Mouse (Mus musculus) embryonic facial prominence, embryonic 13.5 days (tissue): ENCODE data around the gene Mcl1. TPM values are rescaled to one million over a fixed set of nuclear protein-coding genes. Genes with fewer than 3 reads are reported as not detected.
"Not testable (repeated sequence)": the region's sequence is repeated elsewhere in the genome, so short reads cannot be mapped to it uniquely, and the experiment has no call there.

Experiments
- ATAC-seq: fragments of 200-750 bp; cut with Nextera tagmentation; 2 replicates; pipeline ENCODE4 v1.8.0; 2017; ENCODE audit warnings: low read depth; ENCODE audit not compliant: insufficient number of reproducible peaks, insufficient read depth, low FRiP score, low TSS enrichment
- H3K27ac ChIP-seq: fragments of 300-500 bp; sonication (generic); 2 replicates; pipeline ENCODE4 v1.5.1; 2015; ENCODE audit warnings: moderate library complexity, mild to moderate bottlenecking, inconsistent platforms
- H3K27me3 ChIP-seq: fragments of 300-500 bp; sonication (generic); 2 replicates; pipeline ENCODE4 v1.6.1; 2015; ENCODE audit warnings: mild to moderate bottlenecking, inconsistent platforms
- H3K36me3 ChIP-seq: fragments of 300-500 bp; sonication (generic); 2 replicates; pipeline ENCODE4 v1.6.1; 2015; ENCODE audit warnings: mild to moderate bottlenecking, inconsistent platforms
- H3K4me1 ChIP-seq: fragments of 300-500 bp; sonication (generic); 2 replicates; pipeline ENCODE4 v1.6.1; 2015; ENCODE audit warnings: inconsistent platforms
- H3K4me2 ChIP-seq: fragments of 300-500 bp; sonication (generic); 2 replicates; pipeline ENCODE4 v1.6.1; 2015; ENCODE audit warnings: moderate library complexity, mild to moderate bottlenecking, inconsistent platforms
- H3K4me3 ChIP-seq: fragments of 300-500 bp; sonication (generic); 2 replicates; pipeline ENCODE4 v1.5.1; 2015; ENCODE audit warnings: mild to moderate bottlenecking, inconsistent platforms
- H3K9ac ChIP-seq: fragments of 300-500 bp; sonication (generic); 2 replicates; pipeline ENCODE4 v1.6.1; 2015; ENCODE audit warnings: mild to moderate bottlenecking, inconsistent platforms
- H3K9me3 ChIP-seq: fragments of 300-500 bp; sonication (generic); 2 replicates; pipeline ENCODE4 v1.6.1; 2016; ENCODE audit warnings: inconsistent platforms
- WGBS: fragments of 180-500 bp; shearing (Covaris S2); methylation state at CpG from one replicate; pipeline ENCODE4 v1.1.7; 2015; ENCODE audit warnings: mixed read lengths; 5-methylcytosine and 5-hydroxymethylcytosine counted together
- polyA plus RNA-seq: library from polyadenylated mRNA; unstranded; fragments of >200 nt; fragmentation: Nextera tagmentation; extraction: Ambion mirVana; gene quantifications from 2 replicates; pipeline ENCODE4 v1.2.1, GENCODE M21; 2015

The Mcl1 gene
- polyA plus RNA-seq, 1 experiment from 2014 or later, result 47.7 TPM

GRCm38 (mm10) chr3:95689171-95689915 lies 30.8 kb downstream of the Mcl1 start:
- H3K9ac ChIP-seq, result 0 out of 2 replicates have a peak overlapping the region, but pooled peaks have one; percentile 27
- no peak for ATAC-seq
- H3K27ac ChIP-seq, result peak overlapping the region; percentile 93
- no peaks in the 10 kb centered on the region; the same call in 1 of the 2 replicates for H3K9me3 ChIP-seq
- no peaks in the 10 kb centered on the region for H3K27me3 ChIP-seq
- H3K4me3 ChIP-seq, result no peak overlapping the region
- 23% methylated on average over 11 of the region's 11 CpGs for WGBS
- 0 out of 2 replicates have a peak, but pooled peaks cover 5% of the 10 kb centered on the region for H3K36me3 ChIP-seq
- peaks cover 48% of the 10 kb centered on the region for H3K4me1 ChIP-seq
- no peak overlapping the region; the same call in 1 of the 2 replicates for H3K4me2 ChIP-seq

- H3K27me3 ChIP-seq, result no peaks in the 10 kb centered on the region
- ATAC-seq, result no peak
- H3K27ac ChIP-seq, result peak overlapping the region; percentile 23
- no peaks in the 10 kb centered on the region; the same call in 1 of the 2 replicates for H3K9me3 ChIP-seq
- 31% methylated on average over 2 of the region's 2 CpGs for WGBS
- peaks cover 46% of the 10 kb centered on the region for H3K4me1 ChIP-seq
- 0 out of 2 replicates have a peak, but pooled peaks cover 5% of the 10 kb centered on the region for H3K36me3 ChIP-seq
- H3K4me2 ChIP-seq, result no peak overlapping the region; the same call in 1 of the 2 replicates
- H3K9ac ChIP-seq, result no peak overlapping the region
- no peak overlapping the region for H3K4me3 ChIP-seq
Observed at GRCm38 (mm10) chr3:95689940-95690339, 31.4 kb downstream of the Mcl1 start.

- not testable (repeated sequence) for H3K36me3 ChIP-seq, H3K27ac ChIP-seq, H3K27me3 ChIP-seq, H3K4me2 ChIP-seq, H3K9ac ChIP-seq, ATAC-seq, H3K9me3 ChIP-seq, H3K4me3 ChIP-seq
- H3K4me1 ChIP-seq, result peaks cover 49% of the 10 kb centered on the region
- WGBS, result 92% methylated on average over 2 of the region's 2 CpGs
Observed at GRCm38 (mm10) chr3:95690552-95690951, 32.0 kb downstream of the Mcl1 start.

GRCm38 (mm10) chr3:95692677-95693076 lies 34.1 kb downstream of the Mcl1 start:
- WGBS, result 71% methylated on average over 6 of the region's 6 CpGs
- Histone ChIP-seq H3K9ac (no peak overlapping the region), H3K36me3 (0 out of 2 replicates have a peak, but pooled peaks cover 5% of the 10 kb centered on the region), H3K9me3 (no peaks in the 10 kb centered on the region; the same call in 1 of the 2 replicates), H3K27ac (no peak overlapping the region), H3K4me2 (no peak overlapping the region), H3K4me3 (no peak overlapping the region), H3K4me1 (peaks cover 44% of the 10 kb centered on the region), H3K27me3 (no peaks in the 10 kb centered on the region)
- ATAC-seq, result no peak

GRCm38 (mm10) chr3:95693821-95694807 lies 35.5 kb downstream of the Mcl1 start:
- H3K27me3 ChIP-seq, result no peaks in the 10 kb centered on the region
- no peak overlapping the region for H3K9ac ChIP-seq
- H3K4me2 ChIP-seq, result no peak overlapping the region
- peaks cover 29% of the 10 kb centered on the region for H3K4me1 ChIP-seq
- 0 out of 2 replicates have a peak, but pooled peaks cover 5% of the 10 kb centered on the region for H3K36me3 ChIP-seq
- H3K4me3 ChIP-seq, result no peak overlapping the region
- H3K27ac ChIP-seq, result no peak overlapping the region
- ATAC-seq, result no peak
- H3K9me3 ChIP-seq, result no peaks in the 10 kb centered on the region; the same call in 1 of the 2 replicates
- WGBS, result 55% methylated on average over 11 of the region's 11 CpGs

GRCm38 (mm10) chr3:95694808-95695703 lies 36.5 kb downstream of the Mcl1 start:
- no peak for ATAC-seq
- Histone ChIP-seq H3K36me3 (0 out of 2 replicates have a peak, but pooled peaks cover 5% of the 10 kb centered on the region), H3K27ac (0 out of 2 replicates have a peak overlapping the region, but pooled peaks have one; percentile 51), H3K9ac (no peak overlapping the region), H3K9me3 (no peaks in the 10 kb centered on the region; the same call in 1 of the 2 replicates), H3K4me3 (no peak overlapping the region), H3K4me1 (peaks cover 20% of the 10 kb centered on the region), H3K27me3 (no peaks in the 10 kb centered on the region), H3K4me2 (no peak overlapping the region)
- WGBS, result 82% methylated on average over 11 of the region's 11 CpGs

- H3K9ac ChIP-seq, result no peak overlapping the region
- H3K36me3 ChIP-seq, result 0 out of 2 replicates have a peak, but pooled peaks cover 5% of the 10 kb centered on the region
- H3K9me3 ChIP-seq, result no peaks in the 10 kb centered on the region; the same call in 1 of the 2 replicates
- H3K4me2 ChIP-seq, result no peak overlapping the region
- H3K4me1 ChIP-seq, result peaks cover 20% of the 10 kb centered on the region
- WGBS, result 18% methylated on average over 3 of the region's 3 CpGs
- H3K27ac ChIP-seq, result 0 out of 2 replicates have a peak overlapping the region, but pooled peaks have one; percentile 51
- no peak overlapping the region for H3K4me3 ChIP-seq
- no peaks in the 10 kb centered on the region for H3K27me3 ChIP-seq
- no peak for ATAC-seq
Observed at GRCm38 (mm10) chr3:95695796-95696195, 37.2 kb downstream of the Mcl1 start.

GRCm38 (mm10) chr3:95696360-95696759 lies 37.8 kb downstream of the Mcl1 start:
- H3K27ac ChIP-seq, result no peak overlapping the region; the same call in 1 of the 2 replicates
- no peak overlapping the region for H3K4me2 ChIP-seq

GRCm38 (mm10) chr3:95698286-95698685 lies 39.7 kb downstream of the Mcl1 start:
- Histone ChIP-seq H3K4me2 (no peak overlapping the region), H3K27ac (no peak overlapping the region), H3K27me3 (no peaks in the 10 kb centered on the region), H3K36me3 (no peaks in the 10 kb centered on the region), H3K9ac (no peak overlapping the region), H3K4me1 (peaks cover 35% of the 10 kb centered on the region), H3K4me3 (no peak overlapping the region), H3K9me3 (no peaks in the 10 kb centered on the region)
- no peak for ATAC-seq
- WGBS, result 87% methylated on average over 4 of the region's 4 CpGs

More at GRCm38 (mm10) chr3:95696360-95696759, 37.8 kb downstream of the Mcl1 start:
- 0 out of 2 replicates have a peak overlapping the region, but pooled peaks have one; percentile 6 for H3K9ac ChIP-seq
- H3K27me3 ChIP-seq, result no peaks in the 10 kb centered on the region
- H3K4me3 ChIP-seq, result no peak overlapping the region
- ATAC-seq, result no peak
- H3K4me1 ChIP-seq, result peaks cover 24% of the 10 kb centered on the region
- 0 out of 2 replicates have a peak, but pooled peaks cover 3% of the 10 kb centered on the region for H3K36me3 ChIP-seq
- H3K9me3 ChIP-seq, result no peaks in the 10 kb centered on the region; the same call in 1 of the 2 replicates
- WGBS, result 13% methylated on average over 7 of the region's 7 CpGs

GRCm38 (mm10) chr3:95700233-95700681 lies 41.7 kb downstream of the Mcl1 start:
- WGBS, result 50% methylated on average over 6 of the region's 6 CpGs
- ATAC-seq, result 0 out of 2 replicates have a peak, but pooled peaks have one; percentile 12
- H3K27me3 ChIP-seq, result no peaks in the 10 kb centered on the region
- peak overlapping the region; percentile 11; the same call in 1 of the 2 replicates for H3K9ac ChIP-seq
- no peak overlapping the region for H3K4me3 ChIP-seq
- H3K4me1 ChIP-seq, result peaks cover 35% of the 10 kb centered on the region
- H3K27ac ChIP-seq, result no peak overlapping the region
- H3K36me3 ChIP-seq, result no peaks in the 10 kb centered on the region
- no peak overlapping the region for H3K4me2 ChIP-seq
- H3K9me3 ChIP-seq, result no peaks in the 10 kb centered on the region
